Mouse (Mus musculus): Measurements from ENCODE around the gene Dnajc30.

The Dnajc30 gene

DNA sequence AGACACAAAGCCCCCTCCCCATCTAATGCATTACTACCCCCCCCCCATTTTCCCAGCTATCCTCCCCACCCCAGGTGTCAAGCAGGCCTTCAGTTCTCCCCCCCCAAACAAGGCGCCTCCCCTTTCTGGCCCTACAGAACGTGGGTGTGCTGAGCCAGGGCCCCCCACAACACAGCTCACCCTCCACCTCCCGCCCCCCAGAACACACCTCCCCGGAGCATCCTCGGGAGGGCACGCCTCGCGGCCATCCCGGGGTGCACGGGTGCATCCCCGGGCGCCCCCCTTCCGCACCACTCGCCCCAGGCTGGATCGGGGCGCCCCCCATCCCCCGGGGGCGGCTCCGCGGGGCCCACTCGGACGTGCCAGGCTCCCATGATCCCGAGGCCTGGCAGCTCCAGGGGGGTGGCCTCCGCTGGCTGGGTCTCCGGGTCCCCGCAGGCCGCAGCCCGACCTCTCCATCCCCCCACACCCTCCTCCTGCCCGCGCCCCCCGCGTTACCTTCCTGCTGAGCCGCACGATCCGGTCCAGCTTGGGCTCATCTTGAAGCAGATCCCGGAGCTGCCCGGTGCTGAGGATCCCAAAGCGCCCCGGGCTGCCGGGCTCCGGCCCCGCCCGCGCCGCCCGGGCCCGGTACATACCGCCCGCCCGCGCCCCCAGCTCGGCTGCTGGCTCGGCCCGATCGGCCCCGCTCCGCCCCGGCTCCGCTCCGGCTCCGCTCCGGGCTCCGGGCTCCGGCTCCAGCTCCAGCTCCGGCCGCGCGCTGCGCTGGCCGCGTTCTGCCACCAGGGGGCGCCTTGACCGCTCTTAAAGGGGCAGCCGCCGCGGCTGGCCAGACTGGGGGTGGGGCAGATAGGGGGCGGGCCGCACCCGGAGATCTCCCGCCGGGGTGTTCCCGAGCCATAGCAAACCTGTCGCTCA lies 13.8 kb downstream of the Dnajc30 start, which contains the start of gene Vps37d:
TSS of gene Vps37d (minus strand) at position 703 of the 918 bp plus-strand sequence.
- no peak for TF ChIP-seq GATA4 (IDR thresholded peaks at IDR 0.05; ENCODE audit: insufficient replicate concordance, low read length)

GRCm38 (mm10) chr5:135078482-135078810 lies 14.4 kb downstream of the Dnajc30 start:
- no peak for TF ChIP-seq GATA4 (IDR thresholded peaks at IDR 0.05; ENCODE audit: insufficient replicate concordance, low read length)

- no peak for TF ChIP-seq GATA4 (IDR thresholded peaks at IDR 0.05; ENCODE audit: insufficient replicate concordance, low read length)
Measured at GRCm38 (mm10) chr5:135079578-135079977, 15.6 kb downstream of the Dnajc30 start.

DNA sequence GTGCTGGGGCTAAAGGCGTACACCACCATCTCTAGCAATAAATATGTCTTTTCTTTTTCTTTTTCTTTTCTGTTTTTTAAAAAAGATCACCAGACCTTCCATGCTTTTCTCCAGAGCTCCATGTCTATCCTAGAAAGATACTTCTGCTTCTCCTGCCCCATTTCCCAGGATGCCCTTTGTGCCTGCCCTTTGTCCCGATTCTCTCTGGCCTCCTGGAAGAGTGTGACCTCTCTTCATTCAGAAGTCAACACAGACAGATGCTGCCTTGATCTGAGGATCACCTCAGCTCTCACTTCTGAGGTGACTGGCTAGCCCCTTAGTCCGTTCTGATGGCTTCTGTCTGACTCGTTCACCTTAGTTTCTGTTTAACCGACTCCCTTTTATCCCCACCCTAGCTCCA lies 16.5 kb downstream of the Dnajc30 start:
- TF ChIP-seq GATA4 (IDR thresholded peaks at IDR 0.05; ENCODE audit: insufficient replicate concordance, low read length), result no peak

DNA sequence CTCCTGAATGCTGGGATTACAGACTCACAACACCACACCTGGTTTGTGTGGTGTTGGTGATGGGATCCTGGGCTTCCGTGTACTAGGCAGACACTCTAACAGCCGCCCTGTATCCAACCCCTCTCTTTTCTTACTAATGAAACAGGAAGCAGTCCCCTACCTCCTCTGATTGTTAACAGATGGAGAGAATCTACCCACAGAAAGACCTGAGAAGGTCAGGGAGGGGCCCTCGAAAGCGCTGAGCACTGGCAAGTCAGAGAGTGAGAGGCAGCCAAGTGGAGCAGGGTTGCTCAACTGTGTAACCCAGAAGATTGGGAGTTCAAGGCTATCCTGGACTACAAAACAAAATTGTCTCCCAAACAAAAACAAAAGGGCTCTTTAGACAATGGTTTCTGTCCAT lies 22.9 kb downstream of the Dnajc30 start:
- no peak for TF ChIP-seq GATA4 (IDR thresholded peaks at IDR 0.05; ENCODE audit: insufficient replicate concordance, low read length)

GRCm38 (mm10) chr5:135089653-135090052 lies 25.7 kb downstream of the Dnajc30 start, which contains the start of gene Mlxipl:
Gene Mlxipl (plus strand): TSS chr5:135089890.
- no peak; the same call in 1 of the 2 replicates for TF ChIP-seq GATA4 (IDR thresholded peaks at IDR 0.05; ENCODE audit: insufficient replicate concordance, low read length)

GRCm38 (mm10) chr5:135100981-135101380 lies 37.0 kb downstream of the Dnajc30 start:
- TF ChIP-seq GATA4 (IDR thresholded peaks at IDR 0.05; ENCODE audit: insufficient replicate concordance, low read length), result peak; percentile 71; the same call in 1 of the 2 replicates

DNA sequence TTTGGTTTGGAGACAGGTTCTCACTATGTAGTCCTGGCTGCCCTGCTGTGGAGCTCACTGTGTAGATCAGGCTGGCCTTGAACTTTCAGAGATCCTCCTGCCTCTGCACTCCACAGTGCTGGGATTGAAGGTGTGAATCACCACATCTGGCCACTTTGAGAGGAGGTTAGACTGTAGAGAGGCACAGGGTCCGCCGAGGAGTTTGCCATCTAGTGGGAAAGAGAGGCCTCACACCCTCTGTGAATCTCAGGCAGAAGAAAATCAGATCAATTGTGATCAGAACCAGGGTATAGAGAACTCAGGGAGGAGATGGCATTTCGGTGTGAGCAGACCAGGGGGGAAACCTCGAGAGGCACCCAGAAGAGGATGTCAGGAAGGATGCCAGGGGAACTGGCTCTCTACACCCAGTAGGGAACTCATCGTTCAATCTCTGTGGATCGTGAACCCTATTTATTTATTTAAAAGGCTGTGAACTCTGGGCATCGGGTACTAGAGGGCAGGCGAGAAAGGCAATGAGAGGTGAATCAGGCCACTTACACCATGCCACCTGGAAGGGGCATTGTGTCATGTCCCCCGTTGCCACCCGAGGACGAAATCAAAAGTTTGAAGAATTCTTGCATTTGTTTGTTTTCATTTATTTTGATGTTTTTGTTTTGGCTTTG lies 40.1 kb downstream of the Dnajc30 start:
- no peak for TF ChIP-seq GATA4 (IDR thresholded peaks at IDR 0.05; ENCODE audit: insufficient replicate concordance, low read length)

DNA sequence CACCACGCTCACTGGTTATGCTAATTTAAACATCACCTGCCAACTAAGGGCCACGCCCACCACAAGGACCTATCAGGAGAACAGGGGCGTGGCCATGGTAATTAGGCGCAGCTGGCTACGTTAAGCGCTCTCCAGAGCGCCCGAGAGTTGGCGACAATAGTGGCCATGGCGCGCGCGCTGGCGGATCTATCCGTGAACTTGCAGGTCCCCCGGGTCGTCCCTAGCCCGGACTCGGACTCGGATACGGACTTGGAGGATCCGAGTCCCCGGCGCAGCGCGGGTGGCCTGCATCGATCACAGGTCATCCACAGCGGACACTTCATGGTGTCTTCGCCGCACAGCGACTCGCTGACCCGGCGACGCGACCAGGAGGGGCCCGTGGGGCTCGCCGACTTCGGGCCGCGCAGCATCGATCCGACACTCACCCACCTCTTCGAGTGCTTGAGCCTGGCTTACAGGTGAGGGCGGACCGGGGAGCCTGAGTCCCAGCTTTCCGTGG lies 42.8 kb downstream of the Dnajc30 start:
- TF ChIP-seq GATA4 (IDR thresholded peaks at IDR 0.05; ENCODE audit: insufficient replicate concordance, low read length), result no peak

- peak; percentile 27; the same call in 1 of the 2 replicates for TF ChIP-seq GATA4 (IDR thresholded peaks at IDR 0.05; ENCODE audit: insufficient replicate concordance, low read length)
Measured at GRCm38 (mm10) chr5:135107521-135108501, 43.8 kb downstream of the Dnajc30 start.

DNA sequence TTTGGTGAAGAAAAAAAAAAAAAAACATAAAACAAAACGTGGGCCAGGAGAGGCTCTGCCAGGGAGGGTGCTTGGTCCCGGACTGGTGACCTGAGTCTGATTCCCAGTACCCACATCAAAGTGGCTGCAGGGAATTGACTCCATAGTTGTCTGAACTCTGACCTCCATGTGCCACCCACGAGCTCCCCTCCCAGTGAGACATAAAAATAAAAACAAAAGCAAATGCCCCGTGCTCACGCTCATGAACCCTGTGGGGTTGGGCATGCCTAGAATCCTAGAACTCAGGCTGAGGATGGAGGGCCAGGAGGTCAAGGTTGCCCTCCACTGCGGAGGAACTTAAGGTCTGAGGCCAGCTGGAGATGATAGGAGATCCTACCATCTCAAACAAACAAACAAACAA lies 45.0 kb downstream of the Dnajc30 start:
- no peak for TF ChIP-seq GATA4 (IDR thresholded peaks at IDR 0.05; ENCODE audit: insufficient replicate concordance, low read length)

DNA sequence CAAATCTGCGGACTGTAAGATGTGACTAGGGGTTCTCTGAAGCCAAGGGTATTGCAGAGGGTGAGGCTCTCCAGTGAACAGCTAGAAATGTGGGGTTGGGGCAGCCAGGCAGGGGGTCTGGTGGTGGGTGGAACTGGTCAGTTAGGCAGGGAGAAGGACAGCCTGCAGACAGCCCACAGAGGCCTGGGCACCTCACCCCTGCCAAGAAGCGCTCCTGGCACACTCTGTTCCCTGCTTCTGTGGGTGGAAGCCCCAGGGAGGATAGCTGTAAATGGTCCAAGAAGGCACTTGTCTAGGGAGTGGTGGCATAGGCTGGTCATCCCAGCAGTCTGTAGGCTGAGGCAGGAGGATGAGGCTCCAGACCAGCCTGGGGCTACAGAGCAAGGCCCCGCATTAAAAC lies 45.4 kb downstream of the Dnajc30 start:
- no peak for TF ChIP-seq GATA4 (IDR thresholded peaks at IDR 0.05; ENCODE audit: insufficient replicate concordance, low read length)

GRCm38 (mm10) chr5:135109976-135110375 lies 46.0 kb downstream of the Dnajc30 start:
- TF ChIP-seq GATA4 (IDR thresholded peaks at IDR 0.05; ENCODE audit: insufficient replicate concordance, low read length), result no peak

DNA sequence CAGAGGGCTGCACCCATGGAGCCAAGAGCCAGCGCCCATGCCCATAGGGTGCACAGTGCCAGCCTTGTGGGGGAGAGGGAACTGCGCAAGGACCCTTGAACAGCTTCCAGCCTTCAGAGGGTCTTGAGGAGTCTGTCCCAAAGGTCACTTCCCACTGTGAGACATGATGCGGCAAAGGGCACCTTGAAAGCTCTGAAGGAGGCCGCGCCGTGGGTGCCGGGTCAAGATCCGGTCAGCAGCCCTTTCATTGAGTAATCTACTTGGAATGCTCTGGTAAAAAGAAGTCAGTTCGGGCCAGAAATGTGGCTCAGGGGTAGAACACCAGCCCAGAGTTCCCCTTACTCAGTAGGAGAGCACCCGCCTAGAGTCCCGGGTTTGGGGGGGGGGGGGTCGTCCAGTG lies 49.8 kb downstream of the Dnajc30 start:
- no peak for TF ChIP-seq GATA4 (IDR thresholded peaks at IDR 0.05; ENCODE audit: insufficient replicate concordance, low read length)

GRCm38 (mm10) chr5:135115241-135115640 lies 51.2 kb downstream of the Dnajc30 start:
- TF ChIP-seq GATA4 (IDR thresholded peaks at IDR 0.05; ENCODE audit: insufficient replicate concordance, low read length), result no peak
